Mouse (Mus musculus) ES-E14 (cell line): ENCODE measurements at regions not wholly inside any gene's neighbourhood (a gene's known extent, or its start where the extent isn't known, plus 50 kb on each side); places are given as distances from the start of the nearest gene placed in this dataset.

Experiments used
- CHD2 ChIP-seq: IDR thresholded peaks from 2 replicates; pipeline ENCODE4 v1.6.1; 2014; ENCODE audit warnings: mild to moderate bottlenecking, low read depth, low read length, inconsistent platforms
- MAFK ChIP-seq: IDR thresholded peaks from 2 replicates; pipeline ENCODE4 v1.6.1; 2014; ENCODE audit warnings: mild to moderate bottlenecking, low read depth, low read length, inconsistent platforms; ENCODE audit not compliant: insufficient read depth
- ZC3H11A ChIP-seq: IDR thresholded peaks from 2 replicates; pipeline ENCODE4 v1.6.1; 2012; ENCODE audit warnings: low read depth, mild to moderate bottlenecking, inconsistent platforms, low read length, borderline replicate concordance
- ZNF384 ChIP-seq: IDR thresholded peaks from 2 replicates; pipeline ENCODE4 v1.6.1; 2012; ENCODE audit warnings: low read depth, low read length, inconsistent platforms

DNA sequence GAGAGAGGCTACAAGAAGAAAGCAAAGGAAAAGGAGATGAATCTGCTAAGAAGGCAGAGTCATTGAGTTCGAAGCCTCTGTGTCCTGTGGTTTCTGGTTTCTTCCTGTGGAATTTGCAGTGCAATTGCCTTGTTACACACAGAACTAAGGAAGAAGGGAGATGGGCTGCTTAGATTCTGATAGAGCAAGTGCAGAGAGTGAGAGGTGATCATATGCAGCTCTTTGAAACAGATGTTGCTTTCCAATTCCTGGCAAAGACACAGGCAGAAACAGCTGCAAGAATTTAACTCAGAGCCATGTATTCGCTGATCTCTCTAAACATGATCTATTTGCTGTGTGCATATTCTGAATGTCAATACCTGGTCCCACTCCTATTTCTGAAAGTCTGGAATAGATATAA lies 903.6 kb downstream of the Trim52 start:
- TF ChIP-seq ZC3H11A, result no peak
- no peak for TF ChIP-seq ZNF384
- TF ChIP-seq CHD2, result no peak
- TF ChIP-seq MAFK, result no peak
